Mouse (Mus musculus): ENCODE data around the gene Fam160b1.

GRCm38 (mm10) chr19:57344678-57345077 is 15.8 kb upstream of the Fam160b1 start:
- TF ChIP-seq CTCF (IDR thresholded peaks at IDR 0.05; ENCODE audit: control insufficient read depth, insufficient read depth, insufficient replicate concordance, low read depth, low read length): no peak
- TF ChIP-seq POLR2A (IDR thresholded peaks at IDR 0.05; ENCODE audit: control insufficient read depth, low read depth, low read length): no peak

All from testis, adult 2 months (tissue).